Mouse (Mus musculus): ENCODE results near the gene Tle1. TPM values are rescaled to one million over a fixed set of nuclear protein-coding genes. Genes with fewer than 3 reads are reported as not detected.
A peak's percentile ranks its signal among the peaks of the same experiment; 100 is the strongest.

The Tle1 gene
- polyA plus RNA-seq, 1 experiment from 2014 or later = 40.0 TPM

DNA sequence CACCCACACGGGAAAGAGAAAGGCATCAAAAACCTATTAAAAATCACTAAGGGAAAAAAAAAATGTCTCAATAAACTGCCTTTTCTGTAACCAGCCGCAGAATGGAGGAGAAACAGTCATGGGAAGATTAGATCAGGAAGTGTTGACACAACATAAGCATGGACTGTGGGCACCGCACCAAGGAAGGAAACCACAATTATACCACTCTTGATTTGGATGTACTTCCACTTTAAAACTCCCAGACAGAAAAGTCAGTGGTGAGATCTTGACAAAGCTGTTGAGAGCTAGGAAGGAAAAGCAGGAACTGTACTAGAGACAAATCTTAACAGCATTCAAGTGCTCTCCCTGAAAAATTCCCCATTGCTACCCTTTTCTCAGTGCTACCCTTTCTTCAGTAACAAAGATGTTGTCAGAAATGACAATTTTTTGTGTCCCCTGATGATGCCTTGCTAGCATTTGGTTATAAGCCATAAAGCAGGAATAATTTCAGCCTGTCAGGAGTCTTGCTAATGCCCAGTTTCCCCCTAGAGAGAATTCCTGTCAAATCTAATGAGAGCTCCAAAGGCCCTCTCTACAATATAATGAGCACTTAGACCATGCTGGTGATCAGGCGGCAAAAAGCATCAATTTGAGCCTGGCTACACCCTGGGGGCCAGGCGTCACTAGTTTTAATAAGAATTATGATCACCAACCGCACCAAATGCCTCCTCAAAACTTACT, 5.4 kb downstream of the Tle1 start:
- Histone ChIP-seq H3K36me3 (no peaks in the 10 kb centered on the region), H3K9me3 (no peaks in the 10 kb centered on the region), H3K4me1 (peaks cover 65% of the 10 kb centered on the region), H3K27ac (replicated peaks) (0 out of 2 replicates have a peak overlapping the region, but pooled peaks have one; percentile 11), H3K4me2 (replicated peaks) (peak overlapping the region; percentile 86), H3K27me3 (no peaks in the 10 kb centered on the region), H3K4me3 (peak overlapping the region; percentile 26), H3K9ac (replicated peaks) (no peak overlapping the region)
- WGBS = 13% methylated on average over 6 of the region's 6 CpGs
- no peak for ATAC-seq (replicated peaks)

DNA sequence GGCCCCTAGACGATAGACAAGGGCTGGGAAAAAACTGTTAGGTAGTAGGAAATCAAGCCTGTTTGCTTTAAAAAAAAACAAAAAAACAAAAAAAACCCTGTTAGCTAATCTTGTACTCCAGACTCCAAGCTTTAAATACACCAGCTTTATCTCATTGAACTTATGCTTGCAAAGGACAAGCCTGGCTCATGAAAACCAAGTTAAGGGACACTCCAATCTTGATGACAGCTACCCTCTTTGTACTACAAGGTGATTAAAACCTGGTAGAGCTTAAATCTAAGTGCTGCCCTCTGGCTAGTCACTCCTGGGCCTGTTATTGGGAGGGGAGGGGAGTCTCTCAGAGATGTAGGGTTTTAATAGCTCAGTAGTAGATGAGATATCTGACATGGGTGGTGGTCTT, 7.4 kb downstream of the Tle1 start:
- H3K9me3 ChIP-seq = no peaks in the 10 kb centered on the region
- no peak for ATAC-seq (replicated peaks)
- WGBS = 73% methylated on average over 1 of the region's 1 CpGs
- H3K27me3 ChIP-seq = no peaks in the 10 kb centered on the region
- H3K9ac ChIP-seq (replicated peaks) = no peak overlapping the region
- H3K4me3 ChIP-seq = no peak overlapping the region
- H3K36me3 ChIP-seq = no peaks in the 10 kb centered on the region
- H3K4me1 ChIP-seq = peaks cover 58% of the 10 kb centered on the region
- no peak overlapping the region for H3K27ac ChIP-seq (replicated peaks)
- no peak overlapping the region for H3K4me2 ChIP-seq (replicated peaks)

GRCm38 (mm10) chr4:72184476-72184875, 16.2 kb downstream of the Tle1 start:
- H3K9ac ChIP-seq (replicated peaks) = no peak overlapping the region
- ATAC-seq (replicated peaks) = no peak
- H3K27ac ChIP-seq (replicated peaks) = no peak overlapping the region
- peaks cover 42% of the 10 kb centered on the region for H3K4me1 ChIP-seq
- 71% methylated on average over 5 of the region's 5 CpGs for WGBS
- no peak overlapping the region for H3K4me3 ChIP-seq
- no peak overlapping the region for H3K4me2 ChIP-seq (replicated peaks)
- no peaks in the 10 kb centered on the region for H3K9me3 ChIP-seq
- H3K27me3 ChIP-seq = no peaks in the 10 kb centered on the region
- no peaks in the 10 kb centered on the region for H3K36me3 ChIP-seq

- H3K4me1 ChIP-seq = peaks cover 42% of the 10 kb centered on the region
- H3K9me3 ChIP-seq = no peaks in the 10 kb centered on the region
- H3K36me3 ChIP-seq = no peaks in the 10 kb centered on the region
- ATAC-seq (replicated peaks) = peak; percentile 89
- no peak overlapping the region for H3K4me3 ChIP-seq
- H3K27me3 ChIP-seq = no peaks in the 10 kb centered on the region
- no peak overlapping the region for H3K9ac ChIP-seq (replicated peaks)
- 0 out of 2 replicates have a peak overlapping the region, but pooled peaks have one; percentile 16 for H3K27ac ChIP-seq (replicated peaks)
- H3K4me2 ChIP-seq (replicated peaks) = no peak overlapping the region
Measured at GRCm38 (mm10) chr4:72182343-72182988, 18.3 kb downstream of the Tle1 start.

GRCm38 (mm10) chr4:72175943-72176342, 24.8 kb downstream of the Tle1 start:
- no peaks in the 10 kb centered on the region for H3K9me3 ChIP-seq
- H3K27ac ChIP-seq (replicated peaks) = no peak overlapping the region
- H3K4me3 ChIP-seq = no peak overlapping the region
- peaks cover 10% of the 10 kb centered on the region for H3K36me3 ChIP-seq
- no peak overlapping the region for H3K4me2 ChIP-seq (replicated peaks)
- 94% methylated on average over 1 of the region's 1 CpGs for WGBS
- H3K9ac ChIP-seq (replicated peaks) = no peak overlapping the region
- ATAC-seq (replicated peaks) = no peak
- peaks cover 6% of the 10 kb centered on the region for H3K4me1 ChIP-seq
- H3K27me3 ChIP-seq = no peaks in the 10 kb centered on the region

DNA sequence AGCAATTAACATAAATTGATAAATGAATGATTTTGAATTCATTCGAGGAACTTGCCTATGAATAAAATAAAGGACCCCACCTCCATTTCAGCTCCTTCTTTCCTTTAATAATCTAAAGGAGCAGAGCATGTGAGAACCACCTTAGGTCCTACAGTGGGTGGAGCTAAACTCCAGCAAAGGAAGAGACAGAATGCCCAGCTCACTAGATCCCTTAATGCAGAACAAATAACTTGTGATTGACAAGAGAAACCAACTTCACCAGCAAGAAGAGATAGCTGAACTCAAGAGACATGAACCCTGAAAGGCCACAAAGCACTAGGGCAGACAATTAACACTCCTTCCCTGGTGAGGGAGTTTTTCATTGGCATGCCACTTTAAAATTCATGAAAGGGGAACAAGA, 32.5 kb downstream of the Tle1 start:
- H3K4me3 ChIP-seq = no peak overlapping the region
- WGBS = 2% methylated on average over 1 of the region's 1 CpGs
- H3K4me2 ChIP-seq (replicated peaks) = no peak overlapping the region
- peaks cover 45% of the 10 kb centered on the region for H3K4me1 ChIP-seq
- ATAC-seq (replicated peaks) = peak; percentile 61
- H3K9me3 ChIP-seq = no peaks in the 10 kb centered on the region
- H3K27ac ChIP-seq (replicated peaks) = peak overlapping the region; percentile 63
- no peaks in the 10 kb centered on the region for H3K27me3 ChIP-seq
- no peak overlapping the region for H3K9ac ChIP-seq (replicated peaks)
- H3K36me3 ChIP-seq = peaks cover 5% of the 10 kb centered on the region; the same call in 1 of the 2 replicates

DNA sequence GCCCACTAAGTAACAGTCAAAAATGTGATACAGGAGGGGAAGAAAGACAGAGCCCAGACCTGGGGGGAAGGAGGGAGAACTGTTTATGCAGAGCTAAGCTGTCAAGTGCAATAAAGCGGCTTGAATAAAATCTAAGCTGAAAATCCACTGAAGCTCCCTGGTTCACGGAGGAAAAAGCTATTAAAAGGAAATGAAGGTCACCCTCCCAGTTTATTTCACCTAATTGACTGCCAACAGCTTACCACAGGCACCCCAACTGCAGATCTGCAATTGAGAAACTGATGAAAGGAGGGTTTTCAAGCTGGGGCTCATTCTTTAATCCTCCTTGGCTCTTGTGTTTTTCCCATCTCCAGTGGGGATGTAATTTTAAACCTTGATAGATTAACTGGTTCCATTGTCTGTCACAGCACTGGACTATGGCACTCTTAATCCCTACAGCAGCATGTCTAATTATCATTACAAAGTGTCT, 32.9 kb downstream of the Tle1 start:
- H3K9ac ChIP-seq (replicated peaks) = no peak overlapping the region
- WGBS = 9% methylated on average over 2 of the region's 2 CpGs
- H3K4me1 ChIP-seq = peaks cover 45% of the 10 kb centered on the region
- ATAC-seq (replicated peaks) = peak; percentile 93
- no peaks in the 10 kb centered on the region for H3K27me3 ChIP-seq
- H3K9me3 ChIP-seq = no peaks in the 10 kb centered on the region
- no peak overlapping the region for H3K4me2 ChIP-seq (replicated peaks)
- peak overlapping the region; percentile 63 for H3K27ac ChIP-seq (replicated peaks)
- H3K4me3 ChIP-seq = no peak overlapping the region
- peaks cover 5% of the 10 kb centered on the region; the same call in 1 of the 2 replicates for H3K36me3 ChIP-seq

GRCm38 (mm10) chr4:72167171-72167570, 33.5 kb downstream of the Tle1 start:
- Histone ChIP-seq H3K4me1 (peaks cover 45% of the 10 kb centered on the region), H3K9ac (replicated peaks) (no peak overlapping the region), H3K4me3 (no peak overlapping the region), H3K36me3 (peaks cover 5% of the 10 kb centered on the region; the same call in 1 of the 2 replicates), H3K4me2 (replicated peaks) (no peak overlapping the region), H3K27ac (replicated peaks) (peak overlapping the region; percentile 63), H3K9me3 (no peaks in the 10 kb centered on the region), H3K27me3 (no peaks in the 10 kb centered on the region)
- peak; percentile 27 for ATAC-seq (replicated peaks)
- WGBS = 16% methylated on average over 3 of the region's 3 CpGs

DNA sequence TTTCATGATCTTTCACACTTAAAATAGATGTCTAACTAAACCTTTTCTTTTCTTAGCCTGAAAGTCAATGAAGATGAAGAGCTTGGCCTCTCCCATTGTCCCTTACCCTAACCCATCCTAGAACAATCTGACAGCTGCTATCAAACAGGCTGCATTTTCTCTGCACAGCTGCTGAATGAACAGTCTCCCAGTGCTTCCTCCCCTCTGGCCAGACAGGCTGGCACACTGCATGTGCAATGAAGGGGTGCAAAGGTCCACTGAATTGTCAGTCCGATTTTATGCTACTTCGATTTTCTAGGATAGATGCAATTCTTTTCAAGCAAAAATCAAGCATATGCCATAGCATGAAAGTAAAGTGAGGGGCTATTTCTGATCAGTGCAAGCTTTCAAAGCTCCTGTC, 34.2 kb downstream of the Tle1 start:
- peaks cover 45% of the 10 kb centered on the region for H3K4me1 ChIP-seq
- ATAC-seq (replicated peaks) = no peak
- no peaks in the 10 kb centered on the region for H3K27me3 ChIP-seq
- H3K4me3 ChIP-seq = no peak overlapping the region
- WGBS = 39% methylated on average over 2 of the region's 2 CpGs
- no peaks in the 10 kb centered on the region for H3K9me3 ChIP-seq
- H3K9ac ChIP-seq (replicated peaks) = no peak overlapping the region
- peaks cover 5% of the 10 kb centered on the region; the same call in 1 of the 2 replicates for H3K36me3 ChIP-seq
- peak overlapping the region; percentile 4; the same call in 1 of the 2 replicates for H3K27ac ChIP-seq (replicated peaks)
- H3K4me2 ChIP-seq (replicated peaks) = no peak overlapping the region

DNA sequence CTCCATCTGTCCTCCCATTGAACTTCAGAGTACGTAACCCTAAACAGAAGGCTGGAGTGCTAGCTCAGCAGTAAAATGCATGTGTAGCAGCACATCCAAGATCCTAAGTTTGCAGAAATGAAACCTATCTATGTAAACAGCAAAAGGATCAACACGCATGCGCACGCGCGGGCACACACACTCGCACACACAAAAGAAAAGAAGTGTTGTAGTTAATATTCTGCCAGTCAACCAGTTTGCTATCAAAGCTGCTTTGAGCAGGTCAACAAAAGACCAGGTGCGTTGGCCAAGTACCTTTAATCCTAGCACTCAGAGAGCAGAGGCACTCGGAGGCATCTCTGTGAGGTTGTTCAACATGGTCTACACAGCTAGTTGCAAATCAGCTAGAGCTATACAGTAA, 35.0 kb downstream of the Tle1 start:
- H3K27ac ChIP-seq (replicated peaks) = no peak overlapping the region
- H3K4me1 ChIP-seq = peaks cover 39% of the 10 kb centered on the region
- H3K4me2 ChIP-seq (replicated peaks) = no peak overlapping the region
- H3K36me3 ChIP-seq = peaks cover 5% of the 10 kb centered on the region; the same call in 1 of the 2 replicates
- no peak overlapping the region for H3K4me3 ChIP-seq
- H3K9ac ChIP-seq (replicated peaks) = no peak overlapping the region
- H3K27me3 ChIP-seq = no peaks in the 10 kb centered on the region
- no peak for ATAC-seq (replicated peaks)
- H3K9me3 ChIP-seq = no peaks in the 10 kb centered on the region
- 85% methylated on average over 9 of the region's 9 CpGs for WGBS

- Histone ChIP-seq H3K4me1 (peaks cover 34% of the 10 kb centered on the region), H3K4me2 (replicated peaks) (no peak overlapping the region), H3K27me3 (no peaks in the 10 kb centered on the region), H3K36me3 (peaks cover 5% of the 10 kb centered on the region; the same call in 1 of the 2 replicates), H3K4me3 (no peak overlapping the region), H3K9me3 (no peaks in the 10 kb centered on the region), H3K27ac (replicated peaks) (no peak overlapping the region), H3K9ac (replicated peaks) (no peak overlapping the region)
- no peak for ATAC-seq (replicated peaks)
- WGBS = 92% methylated on average over 4 of the region's 4 CpGs
Measured at GRCm38 (mm10) chr4:72162445-72163218, 38.1 kb downstream of the Tle1 start.

DNA sequence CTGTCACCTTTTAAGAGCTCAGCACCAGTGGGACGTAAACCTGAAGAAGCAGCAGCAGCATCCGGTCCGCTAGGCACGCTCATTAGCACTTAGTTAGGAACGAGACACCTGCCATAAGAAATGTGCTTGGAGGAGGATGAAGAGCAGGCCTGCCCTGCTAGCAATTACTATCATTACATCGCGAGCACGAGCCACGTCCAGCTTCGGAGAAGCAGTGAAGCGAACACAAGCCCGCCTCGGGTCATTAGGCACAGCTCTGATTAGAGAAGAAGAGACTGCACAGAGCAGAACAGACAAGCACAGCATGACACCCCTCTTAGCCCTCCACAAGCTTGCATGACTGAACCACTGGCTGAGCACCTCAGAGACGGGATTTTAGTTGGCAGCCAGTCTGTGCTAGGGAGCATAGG, 40.6 kb downstream of the Tle1 start:
- Histone ChIP-seq H3K4me3 (no peak overlapping the region), H3K4me2 (replicated peaks) (no peak overlapping the region), H3K9ac (replicated peaks) (no peak overlapping the region), H3K9me3 (no peaks in the 10 kb centered on the region), H3K36me3 (peaks cover 4% of the 10 kb centered on the region), H3K27ac (replicated peaks) (no peak overlapping the region), H3K27me3 (no peaks in the 10 kb centered on the region), H3K4me1 (peaks cover 24% of the 10 kb centered on the region)
- ATAC-seq (replicated peaks) = peak; percentile 38; the same call in 1 of the 2 replicates
- 11% methylated on average over 14 of the region's 14 CpGs for WGBS
